Mouse (Mus musculus) embryonic fibroblast, embryonic 13.5 days (primary cell): ENCODE data around the gene Map3k3.

Source experiments
- CTCF ChIP-seq: IDR thresholded peaks from 2 replicates; pipeline ENCODE4 v1.5.1; 2011; ENCODE audit warnings: mild to moderate bottlenecking, control low read depth, low read length, moderate library complexity, borderline replicate concordance; ENCODE audit not compliant: insufficient read depth
- POLR2A ChIP-seq: IDR thresholded peaks from 2 replicates; pipeline ENCODE4 v1.6.1; 2011; ENCODE audit warnings: low read depth, mild to moderate bottlenecking, control low read depth, low read length, moderate library complexity

- TF ChIP-seq CTCF = no peak
- TF ChIP-seq POLR2A = no peak
Observed at GRCm38 (mm10) chr11:106124784-106125183, 40.4 kb downstream of the Map3k3 start.
